Mouse (Mus musculus): ENCODE measurements around the gene Ywhag. TPM values are rescaled to one million over a fixed set of nuclear protein-coding genes. Genes with fewer than 3 reads are reported as not detected.

Gene Ywhag
- polyA plus RNA-seq, 1 experiment from 2014 or later = 164 TPM

DNA sequence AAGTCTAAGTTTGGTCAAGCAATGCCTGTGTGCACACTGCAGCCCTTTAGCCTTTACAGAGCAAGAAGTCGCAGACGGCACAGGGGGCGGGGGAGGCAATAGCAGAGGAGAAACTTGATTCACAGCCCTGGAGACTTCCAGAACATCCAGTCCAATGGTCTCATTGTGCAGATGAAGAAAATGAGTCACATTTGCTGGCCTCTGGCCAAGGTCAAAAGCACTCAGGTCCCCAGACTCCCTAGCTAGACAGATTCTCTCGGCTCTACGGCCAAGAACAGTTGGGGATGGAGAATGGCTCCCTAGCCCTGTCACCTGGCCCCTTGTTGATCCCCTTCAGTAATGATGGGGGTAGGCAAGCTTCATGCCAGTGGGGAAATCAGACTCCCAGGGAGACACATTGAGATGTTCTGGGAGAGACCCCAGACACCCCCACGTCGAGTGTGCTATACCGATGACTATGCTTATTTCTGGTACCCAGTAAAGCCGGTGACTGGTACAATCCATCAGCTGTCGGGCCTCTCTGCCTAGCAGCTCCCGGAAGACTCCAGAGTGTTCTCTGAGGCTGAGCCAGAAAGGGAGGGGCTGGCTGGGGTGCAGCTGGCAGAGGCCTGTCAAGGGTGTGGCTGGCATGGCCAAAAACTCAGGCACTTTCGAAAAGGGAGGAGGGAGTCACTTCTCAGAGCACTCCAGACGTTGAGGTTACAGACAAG lies 54.8 kb downstream of the Ywhag start:
- Histone ChIP-seq H3K4me1 (peaks cover 15% of the 10 kb centered on the region), H3K27ac (peak overlapping the region; percentile 55; the same call in 1 of the 2 replicates), H3K9ac (no peak overlapping the region), H3K9me3 (no peaks in the 10 kb centered on the region), H3K36me3 (no peaks in the 10 kb centered on the region), H3K4me3 (no peak overlapping the region), H3K4me2 (peak overlapping the region; percentile 18; the same call in 1 of the 2 replicates), H3K27me3 (0 out of 2 replicates have a peak, but pooled peaks cover 2% of the 10 kb centered on the region)
- peak; percentile 41 for ATAC-seq (ENCODE audit: insufficient number of reproducible peaks, insufficient read depth, low FRiP score, low TSS enrichment, low read depth)
- WGBS = 45% methylated on average over 13 of the region's 13 CpGs

GRCm38 (mm10) chr5:135877831-135878231 lies 56.6 kb downstream of the Ywhag start:
- Histone ChIP-seq H3K9me3 (no peaks in the 10 kb centered on the region), H3K9ac (peak overlapping the region; percentile 37), H3K4me2 (peak overlapping the region; percentile 62), H3K36me3 (no peaks in the 10 kb centered on the region), H3K27ac (no peak overlapping the region; the same call in 1 of the 2 replicates), H3K27me3 (peaks cover 19% of the 10 kb centered on the region), H3K4me3 (peak overlapping the region; percentile 41), H3K4me1 (peaks cover 19% of the 10 kb centered on the region)
- WGBS = under 1% methylated on average over 16 of the region's 16 CpGs
- no peak for ATAC-seq (ENCODE audit: insufficient number of reproducible peaks, insufficient read depth, low FRiP score, low TSS enrichment, low read depth)

- Histone ChIP-seq H3K27ac (no peak overlapping the region), H3K9ac (no peak overlapping the region; the same call in 1 of the 2 replicates), H3K27me3 (peaks cover 23% of the 10 kb centered on the region), H3K4me1 (peaks cover 20% of the 10 kb centered on the region), H3K4me3 (peak overlapping the region; percentile 41), H3K4me2 (peak overlapping the region; percentile 62), H3K9me3 (no peaks in the 10 kb centered on the region), H3K36me3 (no peaks in the 10 kb centered on the region)
- ATAC-seq (ENCODE audit: insufficient number of reproducible peaks, insufficient read depth, low FRiP score, low TSS enrichment, low read depth) = no peak
- 13% methylated on average over 8 of the region's 8 CpGs for WGBS
Observed at GRCm38 (mm10) chr5:135877180-135877579, 57.2 kb downstream of the Ywhag start.

DNA sequence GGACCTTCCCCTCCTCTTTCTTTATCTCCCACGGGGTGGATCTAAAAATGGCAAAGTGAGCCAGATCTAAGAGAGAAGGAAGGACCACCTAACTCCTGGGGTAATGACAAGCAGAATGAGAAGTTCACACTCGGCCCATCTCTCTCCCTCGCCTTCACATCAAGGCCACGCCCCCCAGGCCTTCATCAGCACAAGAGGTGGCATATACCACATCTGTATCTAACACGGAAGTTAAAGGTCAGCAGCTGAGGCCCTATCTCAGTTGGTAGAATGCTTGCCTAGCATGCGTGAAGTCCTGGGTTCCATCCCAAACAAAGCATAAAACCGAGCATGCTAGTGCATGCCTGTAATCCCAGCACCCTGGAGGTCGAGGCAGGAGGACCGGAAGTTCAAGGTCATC lies 60.7 kb downstream of the Ywhag start:
- WGBS = 63% methylated on average over 9 of the region's 9 CpGs
- ATAC-seq (ENCODE audit: insufficient number of reproducible peaks, insufficient read depth, low FRiP score, low TSS enrichment, low read depth) = no peak
- Histone ChIP-seq H3K9me3 (no peaks in the 10 kb centered on the region), H3K27me3 (peaks cover 58% of the 10 kb centered on the region), H3K4me3 (no peak overlapping the region), H3K9ac (no peak overlapping the region), H3K36me3 (no peaks in the 10 kb centered on the region), H3K4me1 (peaks cover 13% of the 10 kb centered on the region), H3K4me2 (no peak overlapping the region), H3K27ac (no peak overlapping the region)

DNA sequence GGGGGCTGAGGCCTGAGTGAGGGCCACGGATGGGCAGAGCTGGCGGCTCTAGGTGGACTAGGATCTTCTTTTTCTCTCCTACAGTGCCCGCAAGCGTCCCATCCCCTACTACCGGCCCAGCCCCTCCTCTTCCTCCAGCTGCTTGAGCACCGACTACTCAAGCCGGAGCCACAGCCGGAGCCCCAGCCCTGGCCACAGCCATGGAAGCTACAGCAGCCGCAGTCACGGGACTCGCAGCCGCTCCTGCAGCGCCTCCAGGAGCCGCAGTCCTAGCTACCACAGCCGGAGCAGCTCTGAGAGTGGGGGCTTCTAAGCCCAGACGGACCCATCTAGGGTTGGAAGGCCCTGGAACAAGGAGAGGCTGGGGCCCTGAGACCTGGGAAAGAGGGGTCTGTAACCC lies 61.4 kb downstream of the Ywhag start:
- WGBS = 8% methylated on average over 16 of the region's 16 CpGs
- no peak for ATAC-seq (ENCODE audit: insufficient number of reproducible peaks, insufficient read depth, low FRiP score, low TSS enrichment, low read depth)
- peaks cover 65% of the 10 kb centered on the region for H3K27me3 ChIP-seq
- no peaks in the 10 kb centered on the region for H3K9me3 ChIP-seq
- H3K4me1 ChIP-seq = peaks cover 20% of the 10 kb centered on the region
- peak overlapping the region; percentile 19 for H3K4me3 ChIP-seq
- H3K9ac ChIP-seq = peak overlapping the region; percentile 62
- no peak overlapping the region for H3K27ac ChIP-seq
- H3K36me3 ChIP-seq = no peaks in the 10 kb centered on the region
- H3K4me2 ChIP-seq = peak overlapping the region; percentile 43

DNA sequence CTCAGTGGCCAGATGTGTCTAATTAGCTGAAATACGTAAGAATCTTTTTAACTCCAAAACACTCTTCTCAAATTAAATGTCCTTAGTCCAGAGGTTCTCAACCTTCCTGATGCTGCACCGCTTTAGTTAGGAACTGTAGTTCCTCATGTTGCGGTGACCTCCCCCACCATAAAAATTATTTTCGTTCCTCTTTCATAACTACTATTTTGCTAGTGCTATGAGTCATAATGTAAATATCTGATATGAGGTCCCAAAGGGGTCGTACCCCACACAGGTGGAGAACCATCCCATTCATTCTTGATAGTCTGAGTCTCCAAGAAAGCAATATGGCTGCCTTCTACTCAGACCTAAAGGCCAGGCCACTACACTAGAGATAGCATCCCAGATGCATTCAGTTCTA lies 63.9 kb downstream of the Ywhag start:
- Histone ChIP-seq H3K4me2 (no peak overlapping the region), H3K9ac (no peak overlapping the region), H3K4me3 (no peak overlapping the region), H3K4me1 (peaks cover 19% of the 10 kb centered on the region), H3K27ac (no peak overlapping the region), H3K36me3 (no peaks in the 10 kb centered on the region), H3K27me3 (peaks cover 88% of the 10 kb centered on the region), H3K9me3 (no peaks in the 10 kb centered on the region)
- WGBS = 82% methylated on average over 5 of the region's 5 CpGs
- ATAC-seq (ENCODE audit: insufficient number of reproducible peaks, insufficient read depth, low FRiP score, low TSS enrichment, low read depth) = no peak

DNA sequence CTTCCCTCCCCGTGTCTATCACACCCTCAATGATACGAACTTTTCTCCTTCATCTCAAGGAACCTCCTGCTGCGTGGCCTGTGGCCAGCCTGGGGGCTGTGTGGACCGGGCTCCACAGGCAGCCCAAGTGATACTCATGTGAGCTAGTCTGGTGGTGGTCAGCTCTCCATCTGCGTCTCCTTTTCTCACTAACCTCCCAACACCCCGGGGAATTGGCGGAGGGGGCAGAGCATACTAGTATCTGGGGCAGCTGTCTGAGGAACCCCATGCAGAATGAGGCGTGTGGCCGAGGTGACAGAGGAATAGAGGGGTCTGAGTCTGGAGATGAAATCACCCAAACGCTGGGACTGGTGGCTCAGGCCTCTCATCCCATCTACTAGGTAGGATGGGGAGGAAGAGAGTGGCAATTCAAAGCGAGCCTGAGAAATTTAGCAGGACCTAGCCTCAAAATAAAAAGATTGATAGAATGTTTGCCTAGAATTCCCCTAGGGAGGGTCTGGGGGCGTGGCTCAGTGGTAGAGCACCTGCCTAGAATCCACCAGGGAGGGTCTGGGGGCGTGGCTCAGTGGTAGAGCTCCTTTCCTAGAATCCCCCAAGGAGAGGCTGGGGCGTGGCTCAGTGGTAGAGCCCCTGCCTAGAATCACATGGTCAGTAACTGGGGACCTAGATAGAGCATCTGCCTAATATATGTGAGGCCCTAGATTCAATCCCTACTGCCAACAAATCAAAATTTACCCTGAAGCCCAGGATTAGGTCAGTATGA lies 64.6 kb downstream of the Ywhag start:
- H3K9me3 ChIP-seq = no peaks in the 10 kb centered on the region
- no peak for ATAC-seq (ENCODE audit: insufficient number of reproducible peaks, insufficient read depth, low FRiP score, low TSS enrichment, low read depth)
- H3K4me1 ChIP-seq = peaks cover 19% of the 10 kb centered on the region
- no peak overlapping the region for H3K4me2 ChIP-seq
- peaks cover 94% of the 10 kb centered on the region for H3K27me3 ChIP-seq
- H3K27ac ChIP-seq = no peak overlapping the region
- H3K36me3 ChIP-seq = no peaks in the 10 kb centered on the region
- H3K4me3 ChIP-seq = no peak overlapping the region
- H3K9ac ChIP-seq = no peak overlapping the region
- WGBS = 68% methylated on average over 14 of the region's 14 CpGs

GRCm38 (mm10) chr5:135868653-135869052 lies 65.8 kb downstream of the Ywhag start:
- Histone ChIP-seq H3K36me3 (no peaks in the 10 kb centered on the region), H3K4me2 (peak overlapping the region; percentile 94), H3K27me3 (peaks cover 95% of the 10 kb centered on the region), H3K27ac (no peak overlapping the region), H3K4me3 (peak overlapping the region; percentile 53), H3K9me3 (no peaks in the 10 kb centered on the region), H3K4me1 (peaks cover 19% of the 10 kb centered on the region), H3K9ac (peak overlapping the region; percentile 71)
- 3% methylated on average over 26 of the region's 27 CpGs for WGBS
- ATAC-seq (ENCODE audit: insufficient number of reproducible peaks, insufficient read depth, low FRiP score, low TSS enrichment, low read depth) = no peak

- Histone ChIP-seq H3K27me3 (peaks cover 91% of the 10 kb centered on the region), H3K4me2 (peak overlapping the region; percentile 94), H3K9me3 (no peaks in the 10 kb centered on the region), H3K9ac (peak overlapping the region; percentile 71), H3K4me1 (peaks cover 16% of the 10 kb centered on the region), H3K36me3 (no peaks in the 10 kb centered on the region), H3K4me3 (peak overlapping the region; percentile 53), H3K27ac (no peak overlapping the region)
- ATAC-seq (ENCODE audit: insufficient number of reproducible peaks, insufficient read depth, low FRiP score, low TSS enrichment, low read depth) = peak; percentile 29; the same call in 1 of the 2 replicates
- under 1% methylated on average over 87 of the region's 89 CpGs for WGBS
Observed at GRCm38 (mm10) chr5:135867637-135868593, 66.5 kb downstream of the Ywhag start.

GRCm38 (mm10) chr5:135866662-135867061 lies 67.8 kb downstream of the Ywhag start:
- Histone ChIP-seq H3K4me3 (no peak overlapping the region), H3K27ac (no peak overlapping the region), H3K36me3 (no peaks in the 10 kb centered on the region), H3K27me3 (peaks cover 93% of the 10 kb centered on the region), H3K4me1 (peaks cover 15% of the 10 kb centered on the region), H3K9ac (no peak overlapping the region), H3K4me2 (no peak overlapping the region), H3K9me3 (no peaks in the 10 kb centered on the region)
- ATAC-seq (ENCODE audit: insufficient number of reproducible peaks, insufficient read depth, low FRiP score, low TSS enrichment, low read depth) = no peak
- 33% methylated on average over 8 of the region's 8 CpGs for WGBS

All from embryonic facial prominence, embryonic 13.5 days (tissue).